Mouse (Mus musculus) kidney, embryonic 16.5 days (tissue): ENCODE results near the gene Arl3. TPM values are rescaled to one million over a fixed set of nuclear protein-coding genes. Genes with fewer than 3 reads are reported as not detected.
A peak's percentile ranks its signal among the peaks of the same experiment; 100 is the strongest.

Source experiments
- ATAC-seq: fragments of 200-750 bp; cut with Nextera tagmentation; 2 replicates; pipeline ENCODE4 v1.8.0; 2017; ENCODE audit warnings: moderate TSS enrichment; ENCODE audit not compliant: low FRiP score, low TSS enrichment
- H3K27ac ChIP-seq: fragments of 300-500 bp; sonication (generic); 2 replicates; pipeline ENCODE4 v1.5.1; 2014; ENCODE audit warnings: low read length
- H3K27me3 ChIP-seq: fragments of 300-500 bp; sonication (generic); 2 replicates; pipeline ENCODE4 v1.6.1; 2014; ENCODE audit warnings: low read length, control low read depth, mixed read lengths; ENCODE audit not compliant: insufficient read depth
- H3K36me3 ChIP-seq: fragments of 300-500 bp; sonication (generic); 2 replicates; pipeline ENCODE4 v1.6.1; 2014; ENCODE audit warnings: low read length, control low read depth, mixed read lengths; ENCODE audit not compliant: insufficient read depth
- H3K4me1 ChIP-seq: fragments of 300-500 bp; sonication (generic); 2 replicates; pipeline ENCODE4 v1.6.1; 2014; ENCODE audit warnings: low read length, control low read depth, mixed read lengths; ENCODE audit not compliant: insufficient read depth
- H3K4me2 ChIP-seq: fragments of 300-500 bp; sonication (generic); replicated peaks from 2 replicates; pipeline ENCODE4 v1.6.1; 2014; ENCODE audit warnings: low read depth, low read length
- H3K4me3 ChIP-seq: fragments of 300-500 bp; sonication (generic); 2 replicates; pipeline ENCODE4 v1.5.1; 2014; ENCODE audit warnings: mild to moderate bottlenecking, low read length
- H3K9ac ChIP-seq: fragments of 300-500 bp; sonication (generic); replicated peaks from 2 replicates; pipeline ENCODE4 v1.6.1; 2014; ENCODE audit warnings: low read length
- H3K9me3 ChIP-seq: fragments of 300-500 bp; sonication (generic); 2 replicates; pipeline ENCODE4 v1.6.1; 2016; ENCODE audit warnings: low read length, control low read depth
- WGBS: fragments of 180-500 bp; shearing (Covaris S2); extraction: QIAGEN DNeasy Blood & Tissue Kit; methylation state at CpG from one replicate; pipeline ENCODE4 v1.1.7; 2014; 5-methylcytosine and 5-hydroxymethylcytosine counted together
- polyA plus RNA-seq: library from polyadenylated mRNA; unstranded; fragments of >200 nt; fragmentation: Nextera tagmentation; extraction: Ambion mirVana; gene quantifications from 2 replicates; pipeline ENCODE4 v1.2.1, GENCODE M21; 2015

Arl3 gene
- polyA plus RNA-seq, 1 experiment from 2014 or later: 148 TPM

DNA sequence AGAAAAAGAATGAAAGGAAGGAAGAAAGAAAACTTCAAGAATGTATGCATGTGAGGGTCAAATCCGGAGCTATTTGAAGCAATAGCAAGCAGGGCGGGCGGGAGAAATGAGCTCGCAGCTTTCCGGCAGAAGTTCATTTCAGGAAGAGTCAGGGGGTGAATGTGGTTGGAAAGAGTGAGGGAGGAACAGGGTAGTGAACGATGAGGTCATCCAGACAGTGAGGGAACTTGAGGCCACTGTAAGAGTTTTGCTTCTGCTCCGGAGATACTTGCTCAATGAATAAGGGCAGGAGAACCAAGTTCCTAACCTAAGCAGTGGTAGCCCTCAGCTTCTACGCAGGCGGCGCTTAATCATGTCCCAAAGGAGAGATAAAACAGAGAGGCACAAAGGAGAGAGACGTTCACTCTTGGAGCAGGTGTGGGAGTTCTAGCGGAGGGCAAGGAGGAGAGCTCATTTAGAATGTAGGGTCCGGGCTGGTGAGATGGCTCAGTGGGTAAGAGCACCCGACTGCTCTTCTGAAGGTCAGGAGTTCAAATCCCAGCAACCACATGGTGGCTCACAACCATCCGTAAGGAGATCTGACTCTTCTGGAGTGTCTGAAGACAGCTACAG lies 50.5 kb downstream of the Arl3 start:
- Histone ChIP-seq H3K4me3 (no peak overlapping the region), H3K27me3 (no peaks in the 10 kb centered on the region), H3K4me1 (peaks cover 91% of the 10 kb centered on the region), H3K27ac (peak overlapping the region; percentile 90), H3K4me2 (peak overlapping the region; percentile 45; the same call in 1 of the 2 replicates), H3K36me3 (no peaks in the 10 kb centered on the region), H3K9ac (0 out of 2 replicates have a peak overlapping the region, but pooled peaks have one; percentile 4), H3K9me3 (no peaks in the 10 kb centered on the region)
- ATAC-seq: no peak
- 27% methylated on average over 15 of the region's 15 CpGs for WGBS

DNA sequence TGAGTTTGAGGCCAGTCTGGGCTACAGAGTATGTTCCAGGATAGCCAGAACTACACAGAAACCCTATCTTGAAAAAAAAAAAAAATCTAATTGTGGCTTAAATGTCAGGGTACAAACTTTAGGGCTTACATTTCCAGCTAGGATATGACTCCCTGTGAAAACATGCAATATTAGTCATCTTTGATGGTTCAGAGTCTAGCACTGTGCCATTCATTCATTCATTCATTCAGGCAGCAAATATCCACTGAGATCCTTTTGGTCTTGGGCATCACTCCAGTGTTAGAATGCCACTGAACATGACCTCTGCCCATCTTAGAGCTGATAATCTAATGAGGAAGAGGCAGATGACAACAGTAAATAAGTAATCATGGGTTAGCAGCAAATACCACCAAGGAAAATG lies 51.3 kb downstream of the Arl3 start:
- H3K4me2 ChIP-seq: no peak overlapping the region
- peak overlapping the region; percentile 45; the same call in 1 of the 2 replicates for H3K27ac ChIP-seq
- H3K36me3 ChIP-seq: peaks cover 3% of the 10 kb centered on the region; the same call in 1 of the 2 replicates
- H3K27me3 ChIP-seq: no peaks in the 10 kb centered on the region
- ATAC-seq: no peak
- no peak overlapping the region for H3K9ac ChIP-seq
- H3K4me3 ChIP-seq: no peak overlapping the region
- peaks cover 93% of the 10 kb centered on the region for H3K4me1 ChIP-seq
- no peaks in the 10 kb centered on the region for H3K9me3 ChIP-seq

DNA sequence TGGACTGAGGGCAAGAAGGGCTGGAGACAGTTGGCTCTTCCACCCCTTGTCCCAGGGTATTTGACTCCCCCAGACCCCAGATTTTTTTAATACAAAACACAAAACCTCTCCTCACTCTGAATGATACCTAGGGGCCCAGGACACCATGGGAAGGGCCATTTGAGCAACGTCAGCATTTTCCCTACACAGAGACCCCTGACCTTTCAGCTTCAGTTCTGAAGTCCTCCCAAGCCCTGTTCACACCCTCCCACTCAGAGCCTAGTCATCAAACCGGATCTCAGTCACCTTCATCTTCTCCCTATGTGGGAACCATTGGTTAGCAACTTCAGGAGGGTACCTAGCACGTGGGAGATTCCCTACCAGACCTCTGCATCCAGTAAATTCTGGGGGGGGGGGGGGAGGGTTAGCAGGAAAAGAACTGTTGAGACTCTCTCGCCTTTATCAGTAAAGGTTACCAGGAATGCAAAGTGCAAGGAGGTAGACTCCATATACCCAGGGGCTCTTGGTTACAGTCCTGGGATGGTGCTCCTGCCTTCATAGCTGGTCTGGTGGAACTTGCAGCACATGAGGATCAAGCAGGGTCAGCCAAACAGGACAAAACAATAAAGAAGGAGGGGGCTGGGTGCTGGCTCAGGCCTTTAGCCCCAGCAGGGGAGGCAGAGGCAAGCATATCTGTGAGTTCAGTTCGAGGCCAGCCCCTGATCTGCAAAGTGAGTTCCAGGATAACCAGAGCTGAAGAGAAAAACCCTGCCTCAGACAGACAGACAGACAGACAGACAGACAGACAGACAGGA lies 54.0 kb downstream of the Arl3 start:
- peak; percentile 24 for ATAC-seq
- Histone ChIP-seq H3K9ac (peak overlapping the region; percentile 62; the same call in 1 of the 2 replicates), H3K27ac (peak overlapping the region; percentile 87)

DNA sequence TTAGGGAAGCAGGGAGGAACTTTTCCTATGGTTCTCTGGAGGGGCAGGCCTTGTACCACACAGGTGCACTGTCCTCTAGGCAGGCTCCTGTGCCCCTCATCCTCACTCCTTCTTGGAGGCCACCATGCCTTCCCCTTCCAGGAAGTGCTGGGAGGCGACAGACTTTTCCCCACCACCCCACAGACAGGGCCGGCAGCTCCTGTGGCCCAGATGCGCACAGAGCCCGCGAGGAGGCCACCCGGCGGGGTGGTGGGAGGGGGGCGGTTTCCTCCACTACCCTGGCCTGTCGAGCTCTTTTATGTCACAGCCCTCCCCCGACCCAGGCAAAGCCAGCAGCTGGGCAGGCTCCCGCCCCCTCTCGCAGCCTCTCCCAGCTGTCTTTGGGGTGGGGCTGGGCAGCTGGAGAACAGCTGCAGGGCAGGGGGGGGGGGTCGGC lies 54.6 kb downstream of the Arl3 start:
- 0% methylated on average over 12 of the region's 13 CpGs for WGBS
- peak; percentile 76 for ATAC-seq
- Histone ChIP-seq H3K4me1 (peaks cover 67% of the 10 kb centered on the region), H3K36me3 (peaks cover 34% of the 10 kb centered on the region), H3K27me3 (no peaks in the 10 kb centered on the region), H3K4me2 (peak overlapping the region; percentile 50), H3K4me3 (peak overlapping the region; percentile 12; the same call in 1 of the 2 replicates), H3K9me3 (no peaks in the 10 kb centered on the region), H3K9ac (peak overlapping the region; percentile 62), H3K27ac (peak overlapping the region; percentile 87)

More for the DNA sequence above, 54.0 kb downstream of the Arl3 start:
- no peaks in the 10 kb centered on the region for H3K27me3 ChIP-seq
- WGBS: 6% methylated on average over 5 of the region's 5 CpGs
- H3K4me1 ChIP-seq: peaks cover 73% of the 10 kb centered on the region
- peak overlapping the region; percentile 12; the same call in 1 of the 2 replicates for H3K4me3 ChIP-seq
- H3K4me2 ChIP-seq: peak overlapping the region; percentile 50
- H3K36me3 ChIP-seq: peaks cover 28% of the 10 kb centered on the region
- H3K9me3 ChIP-seq: no peaks in the 10 kb centered on the region

DNA sequence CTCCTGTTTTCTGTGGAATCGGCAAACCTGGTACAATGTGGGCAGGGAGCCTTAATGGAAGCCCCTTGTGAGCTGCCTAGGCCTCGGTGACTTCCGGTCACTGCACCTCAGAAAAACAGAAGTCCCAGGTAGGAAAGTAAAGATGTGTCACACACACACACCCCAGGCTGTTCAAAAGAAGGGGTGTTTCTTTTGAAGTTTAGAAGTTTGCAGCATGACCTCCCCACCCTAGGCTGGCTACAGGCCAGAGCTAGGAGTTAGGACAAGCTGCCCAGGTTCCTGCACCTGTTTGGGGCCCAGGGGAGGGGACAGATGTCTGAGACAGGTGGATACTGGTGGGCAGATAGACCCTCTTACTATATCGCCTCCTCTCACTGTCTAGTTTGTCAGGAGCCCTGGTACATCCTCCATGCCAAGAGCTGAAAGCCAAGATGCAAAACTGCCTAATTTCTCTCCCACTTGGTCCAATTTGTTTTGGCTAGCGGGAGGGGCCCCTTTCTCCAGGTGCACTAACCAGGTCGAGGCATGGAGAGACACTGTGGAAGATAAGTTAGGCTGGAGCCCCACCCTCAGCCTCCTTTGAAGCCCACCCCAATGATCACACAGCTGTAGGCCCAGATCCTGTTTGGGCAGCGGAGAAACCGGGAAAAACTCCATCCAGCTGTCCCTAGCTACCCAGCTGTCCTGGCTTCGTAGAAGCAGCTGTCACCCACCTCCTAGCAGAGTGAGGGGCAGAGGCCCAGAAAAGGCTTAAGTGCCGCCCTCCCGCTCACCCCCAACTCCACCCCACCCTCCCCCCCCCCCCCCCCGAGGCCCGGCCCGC lies 55.3 kb downstream of the Arl3 start:
- peak overlapping the region; percentile 87 for H3K27ac ChIP-seq
- H3K9me3 ChIP-seq: no peaks in the 10 kb centered on the region
- H3K4me1 ChIP-seq: peaks cover 60% of the 10 kb centered on the region
- WGBS: 28% methylated on average over 11 of the region's 14 CpGs
- peaks cover 40% of the 10 kb centered on the region for H3K36me3 ChIP-seq
- peak overlapping the region; percentile 62; the same call in 1 of the 2 replicates for H3K9ac ChIP-seq
- ATAC-seq: peak; percentile 44
- H3K4me2 ChIP-seq: peak overlapping the region; percentile 50
- no peak overlapping the region for H3K4me3 ChIP-seq
- H3K27me3 ChIP-seq: no peaks in the 10 kb centered on the region

DNA sequence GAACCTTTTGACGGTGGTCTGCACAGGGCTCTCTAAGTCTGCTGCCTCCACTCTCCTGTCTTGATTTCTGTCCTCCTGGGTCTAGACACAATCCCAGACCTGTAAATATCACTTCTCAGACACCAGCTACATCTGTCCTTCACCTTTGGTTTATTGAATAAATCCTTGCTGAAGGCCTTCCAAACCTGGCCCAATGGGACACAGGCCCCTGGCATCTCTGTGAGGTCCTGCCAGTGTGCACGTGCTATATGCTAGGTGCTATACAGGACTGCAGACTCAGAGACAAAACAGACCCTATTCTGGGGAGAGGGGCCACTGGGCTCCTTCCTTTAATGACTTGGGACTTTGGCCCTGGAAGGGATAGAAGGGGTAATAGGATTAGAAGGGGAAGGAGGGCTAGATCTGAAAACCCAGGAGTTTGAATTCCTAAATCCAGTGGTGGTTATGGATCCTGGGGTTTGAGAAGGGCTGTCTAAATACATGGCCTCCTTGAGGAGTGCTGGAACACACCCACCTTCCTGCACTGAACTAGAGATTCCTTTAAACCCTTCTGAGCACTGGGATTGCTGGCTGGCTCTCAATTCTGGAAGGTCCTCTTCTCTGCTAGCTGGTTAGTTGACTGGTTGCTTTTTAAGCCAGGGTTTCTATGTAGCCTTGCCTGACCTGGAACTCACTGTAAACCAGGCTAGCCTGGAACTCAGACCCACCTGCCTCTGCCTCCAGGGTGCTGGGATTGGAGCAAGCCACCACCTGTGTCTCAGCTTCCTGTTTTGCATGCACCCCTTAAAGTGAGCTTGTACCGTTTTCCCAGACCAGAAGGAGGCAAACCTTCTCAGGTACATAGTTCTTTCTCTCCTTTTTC lies 56.1 kb downstream of the Arl3 start:
- peaks cover 52% of the 10 kb centered on the region for H3K4me1 ChIP-seq

DNA sequence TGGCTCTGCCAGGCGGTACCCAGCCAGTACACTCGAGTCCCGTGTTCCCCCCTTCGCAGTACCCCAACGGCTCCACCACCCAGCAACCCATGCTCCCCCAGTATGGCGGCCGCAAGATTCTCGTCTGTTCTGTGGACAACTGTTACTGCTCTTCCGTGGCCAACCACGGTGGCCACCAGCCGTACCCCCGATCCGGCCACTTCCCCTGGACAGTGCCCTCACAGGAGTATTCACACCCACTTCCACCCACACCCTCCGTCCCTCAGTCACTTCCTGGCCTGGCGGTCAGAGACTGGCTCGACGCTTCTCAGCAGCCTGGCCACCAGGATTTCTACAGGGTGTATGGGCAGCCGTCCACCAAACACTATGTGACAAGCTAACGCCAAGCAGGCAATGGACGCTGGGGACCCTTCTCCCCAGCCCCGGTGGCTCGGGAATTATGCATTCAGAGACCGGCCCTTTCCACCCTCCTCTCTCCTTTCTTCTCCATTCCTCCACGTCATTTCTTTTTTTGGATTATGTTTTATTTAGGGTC lies 57.6 kb downstream of the Arl3 start:
- H3K36me3 ChIP-seq: peaks cover 56% of the 10 kb centered on the region
- H3K9ac ChIP-seq: no peak overlapping the region
- H3K4me1 ChIP-seq: peaks cover 51% of the 10 kb centered on the region

More for the DNA sequence above, 56.1 kb downstream of the Arl3 start:
- Histone ChIP-seq H3K36me3 (peaks cover 48% of the 10 kb centered on the region), H3K4me2 (no peak overlapping the region), H3K27me3 (no peaks in the 10 kb centered on the region), H3K9me3 (no peaks in the 10 kb centered on the region), H3K9ac (no peak overlapping the region; the same call in 1 of the 2 replicates), H3K4me3 (no peak overlapping the region), H3K27ac (peak overlapping the region; percentile 87)
- WGBS: 60% methylated on average over 3 of the region's 3 CpGs
- ATAC-seq: no peak

DNA sequence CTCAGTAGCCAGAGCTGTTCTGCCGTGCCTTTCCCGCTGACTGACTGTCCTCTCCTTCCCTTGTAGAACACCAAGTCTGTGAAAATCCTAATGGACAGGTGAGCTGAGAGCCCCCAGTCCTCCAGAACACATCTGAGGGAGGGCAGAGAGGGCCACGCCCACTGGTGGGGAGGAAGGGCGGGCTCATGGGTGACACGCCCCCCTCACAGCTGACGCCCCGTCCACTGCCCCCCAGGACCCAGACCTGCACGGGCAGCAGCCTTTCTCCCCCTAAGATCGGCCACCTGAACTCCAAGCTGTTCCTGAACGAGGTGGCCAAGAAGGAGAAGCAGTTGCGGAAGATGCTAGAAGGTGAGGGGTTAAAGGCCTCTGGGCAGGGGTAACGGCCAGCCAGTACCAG lies 58.6 kb downstream of the Arl3 start:
- Histone ChIP-seq H3K9ac (no peak overlapping the region), H3K4me2 (no peak overlapping the region), H3K27me3 (no peaks in the 10 kb centered on the region), H3K27ac (no peak overlapping the region), H3K36me3 (peaks cover 59% of the 10 kb centered on the region), H3K9me3 (no peaks in the 10 kb centered on the region), H3K4me1 (peaks cover 51% of the 10 kb centered on the region), H3K4me3 (no peak overlapping the region)
- 81% methylated on average over 12 of the region's 12 CpGs for whole genome bisulfite sequencing
- no peak for ATAC-seq

More for the DNA sequence above, 57.6 kb downstream of the Arl3 start:
- WGBS: 89% methylated on average over 24 of the region's 24 CpGs
- no peak for ATAC-seq
- H3K4me2 ChIP-seq: no peak overlapping the region
- H3K9me3 ChIP-seq: no peaks in the 10 kb centered on the region
- no peak overlapping the region for H3K4me3 ChIP-seq
- H3K27me3 ChIP-seq: no peaks in the 10 kb centered on the region
- no peak overlapping the region for H3K27ac ChIP-seq
